Mouse (Mus musculus) lung, adult 18-20 months (tissue): Measurements from ENCODE around the gene Gabarap.
"Not testable (repeated sequence)": the region's sequence is repeated elsewhere in the genome, so short reads cannot be mapped to it uniquely, and the experiment has no call there.

Experiments
- DNase-seq, 2 experiments: peaks; one replicate each; pipeline ENCODE4 v3.0.0; 2022; ENCODE audit warnings: mixed read lengths in 2 of 2

Gabarap gene

GRCm38 (mm10) chr11:69990850-69991691, at the start of gene Gabarap:
Gabarap (plus strand) TSS chr11:69991143.
- DNase-seq, result peak; percentile 98

- no peak for DNase-seq
Observed at GRCm38 (mm10) chr11:69945216-69945615, 45.7 kb upstream of the Gabarap start.

GRCm38 (mm10) chr11:69945997-69946891, 44.7 kb upstream of the Gabarap start:
- no peak for DNase-seq

GRCm38 (mm10) chr11:69947337-69948065, 43.4 kb upstream of the Gabarap start:
- peak; percentile 18 to 41 for DNase-seq

- peak; percentile 89 to 92 for DNase-seq
Observed at GRCm38 (mm10) chr11:69948066-69948762, 42.7 kb upstream of the Gabarap start, which contains the start of gene Slc2a4. Slc2a4 (minus strand) TSS chr11:69948188.

- DNase-seq, result peak; percentile 83 to 89
Observed at GRCm38 (mm10) chr11:69948763-69949150, 42.2 kb upstream of the Gabarap start.

- DNase-seq, result no peak
Observed at GRCm38 (mm10) chr11:69950807-69951459, 40.0 kb upstream of the Gabarap start.

- DNase-seq, result no peak
Observed at GRCm38 (mm10) chr11:69952274-69952673, 38.7 kb upstream of the Gabarap start.

- DNase-seq, result no peak
Observed at GRCm38 (mm10) chr11:69953267-69953915, 37.6 kb upstream of the Gabarap start.

GRCm38 (mm10) chr11:69955618-69956017, 35.3 kb upstream of the Gabarap start:
- DNase-seq, result not testable (repeated sequence)

- no peak for DNase-seq
Observed at GRCm38 (mm10) chr11:69956218-69956617, 34.7 kb upstream of the Gabarap start.

GRCm38 (mm10) chr11:69960616-69961015, 30.3 kb upstream of the Gabarap start:
- no peak for DNase-seq

- DNase-seq, result no peak
Observed at GRCm38 (mm10) chr11:69961841-69962240, 29.1 kb upstream of the Gabarap start.

GRCm38 (mm10) chr11:69964650-69965270, 26.2 kb upstream of the Gabarap start, which contains the start of gene Cldn7:
Cldn7 (plus strand) TSS chr11:69964779.
- no peak for DNase-seq

- peak; percentile 89 to 94 for DNase-seq
Observed at GRCm38 (mm10) chr11:69965271-69966005, 25.5 kb upstream of the Gabarap start.

- DNase-seq, result peak; percentile 63 to 70
Observed at GRCm38 (mm10) chr11:69966006-69966859, 24.7 kb upstream of the Gabarap start.

GRCm38 (mm10) chr11:69966860-69967517, 24.0 kb upstream of the Gabarap start:
- DNase-seq, result no peak

GRCm38 (mm10) chr11:69968793-69969192, 22.1 kb upstream of the Gabarap start:
- no peak for DNase-seq
